Mouse (Mus musculus) skeletal muscle tissue, adult 2 months (tissue): ENCODE data around the gene Ffar4.

Source experiments
- DNase-seq: peaks from one replicate; pipeline ENCODE4 v3.0.0-alpha.2; 2012; ENCODE audit warnings: low read depth, low spot score

Ffar4 gene

GRCm38 (mm10) chr19:38096858-38097758, at the start of gene Ffar4:
Gene Ffar4, plus strand, starts transcription at chr19:38097071.
- no peak for DNase-seq

GRCm38 (mm10) chr19:38049686-38050085, 47.2 kb upstream of the Ffar4 start:
- no peak for DNase-seq

GRCm38 (mm10) chr19:38053227-38054041, 43.4 kb upstream of the Ffar4 start:
- DNase-seq: no peak

- DNase-seq: no peak
Measured at GRCm38 (mm10) chr19:38054149-38054719, 42.6 kb upstream of the Ffar4 start.

- DNase-seq: peak; percentile 93
Measured at GRCm38 (mm10) chr19:38054720-38055192, 42.1 kb upstream of the Ffar4 start, which contains the start of gene Cep55. Gene Cep55, plus strand, starts transcription at chr19:38055011.

- DNase-seq: no peak
Measured at GRCm38 (mm10) chr19:38055798-38056197, 41.1 kb upstream of the Ffar4 start.

GRCm38 (mm10) chr19:38056276-38056675, 40.6 kb upstream of the Ffar4 start:
- DNase-seq: no peak

- DNase-seq: no peak
Measured at GRCm38 (mm10) chr19:38056931-38057330, 39.9 kb upstream of the Ffar4 start.

- DNase-seq: no peak
Measured at GRCm38 (mm10) chr19:38063201-38063600, 33.7 kb upstream of the Ffar4 start.

GRCm38 (mm10) chr19:38064051-38064450, 32.8 kb upstream of the Ffar4 start:
- DNase-seq: no peak

- DNase-seq: no peak
Measured at GRCm38 (mm10) chr19:38073226-38073625, 23.6 kb upstream of the Ffar4 start.

GRCm38 (mm10) chr19:38075051-38075450, 21.8 kb upstream of the Ffar4 start:
- no peak for DNase-seq

- no peak for DNase-seq
Measured at GRCm38 (mm10) chr19:38076251-38076650, 20.6 kb upstream of the Ffar4 start.

GRCm38 (mm10) chr19:38077851-38078540, 18.9 kb upstream of the Ffar4 start:
- no peak for DNase-seq

- no peak for DNase-seq
Measured at GRCm38 (mm10) chr19:38081361-38081760, 15.5 kb upstream of the Ffar4 start.

GRCm38 (mm10) chr19:38082931-38083525, 13.8 kb upstream of the Ffar4 start:
- no peak for DNase-seq

GRCm38 (mm10) chr19:38085841-38086240, 11.0 kb upstream of the Ffar4 start:
- DNase-seq: no peak

GRCm38 (mm10) chr19:38086948-38087551, 9.8 kb upstream of the Ffar4 start:
- peak; percentile 35 for DNase-seq

GRCm38 (mm10) chr19:38089358-38089757, 7.5 kb upstream of the Ffar4 start:
- no peak for DNase-seq

- DNase-seq: no peak
Measured at GRCm38 (mm10) chr19:38091512-38091985, 5.3 kb upstream of the Ffar4 start.
